Mouse (Mus musculus): Measurements from ENCODE around the gene Faap20.
"Not testable (repeated sequence)": the region's sequence is repeated elsewhere in the genome, so short reads cannot be mapped to it uniquely, and the experiment has no call there.

Faap20 gene

DNA sequence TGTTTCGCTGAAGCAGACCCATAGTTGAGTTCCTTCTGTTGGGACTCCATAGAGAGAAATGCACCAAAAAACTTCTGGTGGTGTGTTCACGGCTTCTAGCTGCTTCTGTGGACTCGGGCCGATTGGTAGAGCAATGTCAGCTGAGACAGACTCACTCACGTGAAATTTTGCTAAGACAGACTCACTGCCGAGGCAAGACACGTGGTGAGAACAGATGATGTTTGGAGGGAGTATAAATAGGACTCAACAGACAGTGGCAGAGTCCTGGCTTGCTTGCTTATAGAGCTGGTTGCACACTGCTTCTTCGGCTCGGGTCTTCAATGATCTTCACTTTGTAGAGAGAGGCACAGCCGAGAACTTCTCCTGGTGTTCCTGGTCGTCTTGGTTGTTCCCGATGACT is 6.4 kb upstream of the Faap20 start:
- ATAC-seq (ENCODE audit: insufficient number of reproducible peaks, low FRiP score, low TSS enrichment), result no peak

DNA sequence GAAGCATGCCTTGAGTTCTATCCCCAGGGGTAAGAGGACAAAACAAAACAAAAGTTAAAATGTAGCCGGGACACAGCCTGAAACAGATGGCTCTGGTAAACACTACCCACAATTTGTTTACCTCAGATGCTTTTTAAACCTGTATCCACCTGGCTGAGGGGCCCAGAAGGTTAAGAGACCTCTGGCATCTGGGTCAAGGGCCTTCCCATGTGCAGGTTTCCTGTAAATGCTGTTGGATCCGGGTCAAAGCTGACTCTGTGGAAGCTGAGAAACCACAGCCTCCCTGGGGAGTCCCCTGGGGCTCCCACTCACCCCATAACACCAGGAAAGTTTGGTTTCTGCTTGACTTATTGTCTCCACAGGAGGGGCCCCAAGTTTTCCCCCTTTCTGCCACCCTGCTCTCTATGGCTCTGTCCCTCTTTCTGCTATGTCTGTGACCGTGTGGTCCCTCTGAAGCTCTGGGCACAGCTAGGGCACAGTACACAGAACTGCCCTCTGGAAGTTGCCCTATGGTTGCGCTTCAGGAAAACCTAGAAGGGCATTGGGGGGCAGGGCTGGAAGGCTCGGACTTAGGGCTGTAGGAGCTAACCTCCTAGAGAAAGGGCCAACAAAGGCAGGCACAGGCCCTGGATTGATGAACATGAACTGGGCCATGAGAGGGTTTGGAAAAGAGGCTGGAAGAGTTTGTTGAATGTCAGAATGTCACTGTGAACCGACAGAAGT is 3.7 kb upstream of the Faap20 start:
- no peak for ATAC-seq (ENCODE audit: insufficient number of reproducible peaks, low FRiP score, low TSS enrichment)

DNA sequence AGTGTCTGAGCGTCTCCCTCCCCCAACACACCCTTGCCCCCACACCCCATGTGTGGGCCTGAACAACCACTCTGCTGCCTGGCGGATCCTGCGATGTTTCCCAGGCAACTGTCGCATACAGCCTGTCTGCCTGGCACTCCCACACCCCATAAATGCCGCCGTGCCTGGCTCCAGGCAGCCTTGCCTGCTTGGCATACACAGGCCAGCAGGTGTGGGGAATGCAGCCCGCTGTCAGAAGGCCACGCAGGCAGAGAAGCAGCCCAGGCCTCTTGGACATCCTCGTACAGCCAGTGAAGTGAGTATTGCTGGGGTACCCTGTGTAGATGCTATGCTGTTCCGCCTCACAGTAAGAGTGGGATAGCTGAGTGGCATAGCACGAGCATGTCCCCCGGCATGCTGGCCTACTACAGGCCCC is 2.9 kb upstream of the Faap20 start:
- ATAC-seq (ENCODE audit: insufficient number of reproducible peaks, low FRiP score, low TSS enrichment), result peak; percentile 31

DNA sequence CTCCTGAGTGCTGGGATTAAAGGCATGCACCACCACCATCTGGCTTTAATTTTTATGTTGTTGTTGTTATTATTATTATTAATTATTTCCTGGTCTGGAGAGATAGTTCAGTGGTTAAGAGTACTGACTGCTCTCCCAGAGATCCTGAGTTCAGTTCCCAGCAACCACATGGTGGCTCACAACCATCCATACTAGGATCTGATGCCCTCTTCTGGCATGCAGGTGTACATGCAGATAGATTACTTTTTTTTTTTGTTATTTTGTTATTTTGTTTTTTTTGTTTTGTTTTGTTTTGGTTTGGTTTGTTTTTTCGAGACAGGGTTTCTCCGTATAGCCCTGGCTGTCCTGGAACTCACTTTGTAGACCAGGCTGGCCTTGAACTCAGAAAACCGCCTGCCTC is 1.5 kb upstream of the Faap20 start:
- ATAC-seq (ENCODE audit: insufficient number of reproducible peaks, low FRiP score, low TSS enrichment), result not testable (repeated sequence)

DNA sequence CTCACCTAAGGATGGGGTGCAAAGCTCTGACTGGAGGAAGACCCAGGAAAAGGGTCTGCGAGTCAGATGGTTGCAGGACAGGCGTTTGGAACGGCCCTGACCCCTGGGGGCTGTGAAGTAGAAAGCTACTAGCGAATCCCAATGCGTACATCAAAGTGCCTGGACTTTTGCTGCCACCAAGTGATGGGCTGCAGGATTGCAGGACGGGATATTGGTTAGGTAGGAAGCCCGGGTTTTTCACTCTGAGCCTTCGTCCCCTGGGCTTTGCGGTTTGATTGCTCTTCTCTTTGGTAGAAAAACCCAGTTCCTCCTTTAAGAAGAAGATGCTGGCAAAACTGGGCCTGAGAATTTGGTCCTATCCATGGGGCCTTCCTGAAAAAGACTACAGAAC is 350 bp upstream of the Faap20 start:
- peak; percentile 17; the same call in 1 of the 2 replicates for ATAC-seq (ENCODE audit: insufficient number of reproducible peaks, low FRiP score, low TSS enrichment)

DNA sequence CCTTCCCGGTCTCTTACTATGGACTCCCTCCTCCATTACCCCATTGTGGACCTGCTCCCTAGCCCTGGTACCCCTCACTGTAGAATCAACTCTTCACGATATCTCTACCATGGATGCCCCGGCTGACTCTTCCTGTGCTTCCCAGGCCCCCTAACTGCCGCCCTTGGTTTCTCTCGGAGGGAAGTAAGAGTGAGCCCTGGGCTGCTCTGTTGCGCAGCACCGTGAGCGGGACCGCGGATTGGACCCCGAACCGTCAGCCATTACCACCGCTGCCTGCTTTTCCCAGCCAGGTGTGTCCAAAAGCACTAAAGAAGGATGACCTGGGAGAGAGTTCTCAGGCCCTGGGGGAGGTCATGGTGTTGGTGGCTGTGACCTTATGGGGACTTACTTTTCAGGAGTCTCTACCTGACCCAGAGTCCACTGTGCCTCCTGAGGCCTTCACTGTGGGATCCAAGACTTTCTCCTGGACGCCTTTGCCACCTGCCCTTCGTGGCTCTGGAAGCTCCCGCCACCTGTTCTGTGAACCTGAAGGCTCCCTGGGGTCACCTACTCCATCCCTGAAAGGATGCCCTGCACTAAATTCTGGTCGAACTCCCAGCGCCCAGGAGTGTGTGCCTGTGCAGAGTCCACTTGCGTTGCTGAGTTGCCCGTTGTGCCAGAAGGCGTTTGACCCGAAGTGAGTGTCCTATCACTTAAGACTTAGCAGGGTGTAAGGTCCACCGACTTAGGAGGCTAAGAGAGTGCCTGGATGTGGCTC is 937 bp downstream of the Faap20 start:
- ATAC-seq (ENCODE audit: insufficient number of reproducible peaks, low FRiP score, low TSS enrichment), result no peak

DNA sequence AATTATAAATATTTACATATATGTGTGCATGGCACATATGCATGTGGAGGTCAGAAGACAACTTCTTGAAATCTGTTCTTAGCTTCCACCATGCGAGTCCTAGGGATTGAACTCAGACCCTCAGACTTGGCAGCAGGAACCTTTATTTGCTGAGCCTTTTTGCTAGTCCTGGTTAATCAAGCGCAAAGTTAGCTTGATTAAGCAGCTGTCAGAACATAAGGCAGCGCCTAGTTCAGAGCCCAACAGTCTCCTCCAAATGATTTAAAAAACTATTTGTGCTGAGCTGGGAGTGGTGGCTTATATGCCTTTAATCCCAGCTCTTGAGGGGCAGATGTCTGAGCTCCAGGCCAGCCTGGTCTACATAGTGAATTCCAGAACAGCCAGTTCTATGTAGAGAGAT is 1.5 kb downstream of the Faap20 start:
- ATAC-seq (ENCODE audit: insufficient number of reproducible peaks, low FRiP score, low TSS enrichment), result no peak

DNA sequence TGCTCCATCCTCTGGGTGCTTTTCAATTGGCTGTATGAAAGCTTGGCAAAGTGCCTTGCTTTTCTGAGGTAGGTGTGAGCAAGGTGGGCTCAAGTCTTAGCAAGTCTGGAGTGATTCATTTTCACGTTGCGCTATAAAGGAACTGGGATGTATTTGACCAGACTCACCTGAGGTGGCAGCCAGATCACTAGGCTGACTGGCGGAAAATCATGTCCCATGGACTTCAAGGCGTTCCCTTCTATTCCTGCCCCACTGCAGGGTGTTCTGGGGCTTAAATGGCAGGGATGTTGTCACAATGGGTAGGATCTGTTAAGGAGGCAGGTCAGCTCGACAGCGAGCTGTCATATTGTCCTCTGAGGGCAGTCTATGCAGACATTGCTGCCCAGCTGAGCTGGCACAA is 2.7 kb downstream of the Faap20 start:
- no peak for ATAC-seq (ENCODE audit: insufficient number of reproducible peaks, low FRiP score, low TSS enrichment)

DNA sequence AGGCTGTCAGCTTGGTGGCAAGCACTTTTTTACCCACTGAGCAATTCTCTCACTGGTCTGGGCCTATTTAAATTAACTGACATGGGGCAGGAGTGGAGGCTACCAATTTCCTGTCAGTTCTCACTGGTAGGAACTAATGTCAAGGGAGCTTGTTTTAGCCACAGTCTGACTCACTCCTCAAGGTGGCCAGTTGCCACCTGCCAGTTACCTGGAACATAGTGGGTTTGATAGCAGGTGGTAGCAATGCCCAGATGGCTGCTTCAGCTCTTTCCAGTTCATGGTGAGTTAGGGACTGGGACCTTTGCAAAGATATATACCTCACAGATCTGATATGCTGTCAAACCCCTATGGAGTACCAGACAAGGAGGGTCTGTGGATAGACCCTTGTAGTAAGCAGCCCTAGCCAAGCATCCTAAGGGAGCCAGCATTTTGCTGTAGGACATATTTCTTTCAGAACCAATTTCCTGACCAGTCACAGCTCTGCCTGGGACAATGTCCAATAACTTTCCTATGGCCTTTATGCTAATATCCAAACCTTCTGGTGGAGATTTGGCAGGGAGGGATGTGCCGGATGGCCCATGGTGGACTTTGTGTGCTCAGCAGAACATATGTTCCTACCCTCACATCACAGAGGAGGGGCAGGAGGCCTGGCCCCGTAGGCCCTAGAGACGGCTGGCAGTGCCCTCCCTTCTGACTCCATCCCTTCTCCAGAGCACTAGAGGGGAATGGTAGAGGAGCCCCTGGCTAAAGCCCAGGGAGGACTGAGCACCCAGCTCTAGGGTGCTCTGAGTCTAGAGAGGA is 15.1 kb downstream of the Faap20 start:
- ATAC-seq (ENCODE audit: insufficient number of reproducible peaks, low FRiP score, low TSS enrichment), result peak; percentile 83

DNA sequence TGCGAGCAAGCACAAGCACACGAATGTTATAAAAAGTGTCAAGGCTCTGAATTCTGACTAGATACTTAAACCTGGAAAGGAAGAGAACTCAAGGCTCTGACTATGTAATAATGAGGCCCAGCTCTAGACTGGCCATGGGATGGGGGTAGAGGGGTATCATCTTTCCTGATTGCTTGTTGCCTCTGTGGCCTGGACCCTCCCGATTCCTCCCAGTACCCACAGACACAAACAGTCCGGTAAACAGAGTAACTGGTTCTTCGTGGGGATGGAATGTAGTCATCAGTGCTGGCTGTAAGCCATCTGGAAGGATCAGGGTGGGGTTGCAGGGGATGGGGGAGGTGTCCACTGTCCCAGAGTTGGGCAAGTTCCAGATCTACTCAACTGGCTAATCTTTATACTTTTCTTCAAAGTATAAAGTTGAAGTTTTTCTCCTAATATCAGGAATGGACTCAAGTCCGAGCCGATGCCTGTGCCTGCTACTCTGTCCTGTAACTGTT is 17.5 kb downstream of the Faap20 start:
- ATAC-seq (ENCODE audit: insufficient number of reproducible peaks, low FRiP score, low TSS enrichment), result no peak

DNA sequence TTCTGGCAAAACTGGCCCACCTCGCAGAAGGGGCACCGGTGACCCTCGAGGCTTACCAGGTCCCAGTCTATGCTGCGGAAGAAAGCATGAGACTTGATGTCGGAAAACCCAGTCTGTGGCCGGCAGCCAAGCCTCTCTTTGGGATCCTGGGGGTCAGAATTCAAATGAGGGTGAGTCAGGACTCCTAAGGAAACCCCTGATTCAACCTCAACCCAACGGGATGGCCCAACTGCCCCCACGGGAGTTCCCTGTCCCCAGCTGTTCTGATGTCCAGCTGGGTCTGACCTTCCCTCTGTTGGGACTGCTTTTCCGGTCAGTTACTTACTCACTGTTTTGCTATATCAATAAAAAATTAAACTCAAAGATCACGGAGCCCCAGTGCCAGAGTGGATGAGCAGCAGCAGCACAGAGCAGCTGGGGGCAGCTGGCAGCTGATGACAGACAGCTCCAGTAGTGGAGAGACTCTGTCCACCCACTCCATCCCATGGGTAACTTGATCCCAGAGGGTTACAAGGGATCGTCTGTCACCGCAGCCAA is 18.1 kb downstream of the Faap20 start:
- ATAC-seq (ENCODE audit: insufficient number of reproducible peaks, low FRiP score, low TSS enrichment), result no peak

DNA sequence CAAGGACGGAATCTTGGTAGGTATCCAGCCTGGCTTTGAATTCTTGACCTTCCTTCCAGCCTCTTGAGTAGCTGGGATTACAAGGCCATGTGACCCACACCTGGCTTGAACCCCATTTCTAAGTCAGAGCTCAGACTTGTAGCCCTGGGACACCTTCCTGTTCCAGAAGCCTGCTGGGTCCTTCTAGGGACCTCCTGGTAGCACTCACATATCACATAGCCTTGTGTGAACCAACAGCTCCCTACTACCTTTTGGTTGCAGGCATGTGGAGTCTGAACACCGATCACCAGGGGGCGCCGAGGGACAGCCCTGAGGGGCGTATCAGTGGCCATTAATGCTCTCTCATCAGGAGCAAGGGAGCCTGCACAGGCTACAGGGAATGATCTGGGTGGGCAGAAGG is 18.8 kb downstream of the Faap20 start:
- ATAC-seq (ENCODE audit: insufficient number of reproducible peaks, low FRiP score, low TSS enrichment), result no peak

DNA sequence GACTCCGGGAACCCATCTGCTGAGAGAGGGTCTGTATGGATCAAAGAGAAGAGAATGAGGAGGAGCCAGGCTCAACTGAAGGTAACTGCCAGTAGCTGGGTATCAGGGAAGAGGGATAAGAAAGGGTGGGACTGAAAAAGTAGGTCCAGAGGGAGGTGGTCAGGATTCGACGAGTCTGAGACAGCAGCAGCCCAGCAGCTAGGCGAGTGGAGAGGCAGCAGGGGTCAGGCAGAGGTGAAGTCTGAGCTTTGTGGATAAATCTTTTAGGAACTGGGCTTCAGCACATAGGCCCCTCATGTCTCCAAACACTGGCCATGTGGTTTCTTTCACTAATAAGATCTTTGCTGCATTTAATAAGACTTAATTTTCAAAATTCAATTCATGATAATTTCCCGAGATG is 24.8 kb downstream of the Faap20 start:
- no peak for ATAC-seq (ENCODE audit: insufficient number of reproducible peaks, low FRiP score, low TSS enrichment)

DNA sequence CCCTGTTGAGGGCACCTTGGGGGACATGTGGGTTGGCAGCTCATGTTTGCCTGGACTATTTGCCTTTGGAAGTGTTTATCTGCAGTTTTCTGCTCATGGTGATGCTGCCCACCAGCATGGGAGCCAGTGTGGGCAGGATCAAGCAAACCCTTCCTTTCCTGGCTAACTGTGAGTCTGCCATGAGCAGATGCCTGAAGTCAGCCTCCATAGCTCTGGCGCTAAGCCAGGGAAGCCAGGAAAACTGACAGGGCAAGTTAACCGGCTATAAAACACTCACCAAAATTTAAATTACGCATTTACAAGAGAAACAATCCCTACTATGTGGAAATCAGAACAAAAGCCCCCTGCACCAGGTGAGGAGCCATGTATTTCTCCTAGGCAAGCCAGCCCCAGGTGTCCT is 25.2 kb downstream of the Faap20 start:
- no peak for ATAC-seq (ENCODE audit: insufficient number of reproducible peaks, low FRiP score, low TSS enrichment)

DNA sequence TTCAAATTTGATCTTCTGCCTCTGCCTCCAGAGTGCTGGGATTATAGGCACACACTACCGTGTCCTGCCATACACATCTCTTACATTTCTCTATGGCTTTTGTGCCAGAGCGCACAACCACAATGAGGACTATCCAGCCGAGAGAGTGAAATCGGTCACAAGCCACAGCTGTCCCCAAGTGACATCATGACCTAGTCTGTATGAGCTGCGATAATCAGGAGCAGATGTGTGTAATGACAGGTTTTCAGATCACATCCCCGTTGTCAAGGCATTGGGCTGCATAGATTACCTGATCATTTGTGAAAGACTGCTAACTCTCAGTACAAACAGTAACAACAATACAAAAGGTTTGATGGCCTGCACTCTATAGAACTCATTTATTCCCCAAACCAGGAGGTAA is 28.4 kb downstream of the Faap20 start:
- ATAC-seq (ENCODE audit: insufficient number of reproducible peaks, low FRiP score, low TSS enrichment), result no peak

DNA sequence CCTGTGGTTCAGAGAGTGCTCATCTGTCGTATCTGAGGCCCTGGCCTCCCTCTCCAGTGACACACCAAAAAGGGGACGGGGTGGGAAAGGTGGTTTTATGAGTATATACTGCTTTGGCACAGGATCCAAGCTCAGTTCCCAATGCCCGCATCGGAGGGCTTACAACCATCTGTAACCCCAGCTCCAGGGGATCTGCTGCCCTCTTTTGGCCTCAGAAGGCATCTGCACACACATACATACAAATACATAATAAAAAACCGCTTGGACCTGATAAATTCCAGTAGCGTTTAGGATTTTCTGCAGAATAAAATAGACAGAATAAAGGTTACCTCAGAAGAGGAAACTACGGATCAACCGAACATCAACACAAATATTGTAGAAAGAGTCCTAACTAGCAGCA is 29.5 kb downstream of the Faap20 start:
- ATAC-seq (ENCODE audit: insufficient number of reproducible peaks, low FRiP score, low TSS enrichment), result no peak

DNA sequence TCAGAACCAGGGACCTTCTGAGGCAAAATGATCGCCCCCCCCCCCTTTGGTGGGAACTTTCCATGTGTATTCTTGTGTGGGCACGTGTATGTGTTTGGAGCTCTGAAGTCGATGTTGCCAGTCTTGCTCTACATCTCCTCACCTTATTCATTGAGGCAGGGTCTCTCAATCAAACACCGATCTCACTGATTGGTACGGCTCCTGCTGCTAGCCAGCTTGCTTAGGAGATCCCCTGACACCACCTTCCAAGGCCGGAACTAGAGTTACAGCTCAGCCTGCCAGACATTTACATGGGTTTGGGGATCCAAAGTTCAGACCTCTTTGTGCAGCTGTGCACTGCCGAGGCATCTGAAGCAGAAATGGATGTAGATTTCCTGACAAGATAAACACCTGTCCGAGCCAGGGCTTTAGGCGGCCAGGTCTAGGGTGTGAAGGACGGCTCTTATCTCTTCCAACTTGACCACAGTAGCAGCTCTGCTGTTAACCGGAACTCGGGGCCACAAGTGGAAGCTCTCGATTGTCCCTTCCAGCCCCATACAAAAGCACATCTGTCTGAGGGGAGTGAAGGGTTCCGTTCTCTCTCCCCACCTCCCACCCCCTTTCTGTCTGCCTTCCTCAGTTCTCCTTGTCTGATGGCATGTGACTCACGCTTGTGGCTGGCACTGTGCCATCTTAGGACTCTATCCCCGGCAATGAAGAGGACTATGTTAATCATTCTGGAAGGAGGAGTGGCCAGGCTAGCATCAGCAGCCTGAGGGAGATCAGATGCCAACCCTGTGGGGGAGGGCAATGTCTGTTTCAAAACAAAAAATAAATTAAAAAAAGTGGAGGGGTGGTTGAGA is 30.5 kb downstream of the Faap20 start:
- ATAC-seq (ENCODE audit: insufficient number of reproducible peaks, low FRiP score, low TSS enrichment), result no peak

DNA sequence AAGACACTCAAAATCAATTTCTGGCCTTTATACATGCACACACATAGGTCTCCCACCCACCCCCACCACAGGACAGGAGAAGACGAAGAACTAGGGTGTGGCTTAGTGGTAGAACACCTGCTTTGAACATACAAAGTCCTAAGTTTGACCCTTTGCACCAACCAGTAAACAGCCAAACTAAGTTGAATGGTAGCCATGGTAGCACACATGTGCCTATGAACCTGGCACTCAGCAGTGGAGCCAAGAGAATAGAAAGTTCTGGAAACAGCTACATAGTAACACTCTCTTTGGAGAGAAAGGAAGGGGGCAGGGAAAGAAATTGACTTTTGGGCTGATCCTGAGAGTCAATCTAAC is 31.1 kb downstream of the Faap20 start:
- ATAC-seq (ENCODE audit: insufficient number of reproducible peaks, low FRiP score, low TSS enrichment), result no peak

DNA sequence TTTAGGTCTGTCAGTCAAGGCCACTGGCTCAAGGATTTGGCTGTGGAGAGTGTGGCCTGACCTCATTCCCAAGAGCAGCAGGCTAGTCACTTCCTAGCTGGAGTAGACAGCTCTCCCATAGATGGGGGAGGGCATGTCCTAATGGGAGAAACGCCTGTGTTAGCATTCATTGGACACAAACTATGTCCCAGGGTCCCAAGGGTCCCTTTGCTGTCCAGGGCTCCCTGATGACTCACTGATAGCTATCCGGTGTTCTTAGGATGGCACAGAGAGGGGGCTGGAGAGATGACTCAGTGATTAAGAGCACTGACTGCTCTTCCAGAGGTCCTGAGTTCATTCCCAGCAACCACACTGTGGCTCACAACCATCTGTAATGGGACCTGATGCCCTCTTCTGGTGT is 31.6 kb downstream of the Faap20 start:
- ATAC-seq (ENCODE audit: insufficient number of reproducible peaks, low FRiP score, low TSS enrichment), result no peak

DNA sequence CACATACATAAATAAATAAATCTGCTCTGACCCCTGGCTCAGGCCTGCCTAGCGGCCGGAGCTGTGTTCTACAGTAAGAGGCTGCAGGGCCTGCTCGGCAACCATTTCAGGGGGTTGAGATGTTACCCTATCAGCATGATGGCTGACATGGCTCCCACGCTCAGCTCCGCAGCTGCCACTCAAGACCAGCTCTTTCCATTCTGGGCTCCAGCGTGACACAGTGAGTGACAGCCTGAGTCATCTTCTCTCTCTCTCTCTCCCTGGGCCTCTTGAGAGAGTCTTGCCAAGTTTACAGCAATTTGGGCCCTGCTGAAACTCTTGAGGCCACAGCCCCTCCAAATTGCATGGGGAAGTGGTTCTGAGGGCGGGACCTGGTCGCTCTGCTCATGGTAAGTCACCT is 32.0 kb downstream of the Faap20 start:
- no peak for ATAC-seq (ENCODE audit: insufficient number of reproducible peaks, low FRiP score, low TSS enrichment)
